Mouse (Mus musculus) kidney, postnatal 0 days (tissue): ENCODE data around the gene Ezh2. TPM values are rescaled to one million over a fixed set of nuclear protein-coding genes. Genes with fewer than 3 reads are reported as not detected.
"Not testable (repeated sequence)": the region's sequence is repeated elsewhere in the genome, so short reads cannot be mapped to it uniquely, and the experiment has no call there.

Experiments
- ATAC-seq: fragments of 200-750 bp; cut with Nextera tagmentation; replicated peaks from 2 replicates; pipeline ENCODE4 v1.8.0; 2017; ENCODE audit warnings: low read depth, moderate number of reproducible peaks, moderate TSS enrichment, moderate library complexity; ENCODE audit not compliant: low FRiP score
- DNase-seq: peaks from one replicate; pipeline ENCODE4 v3.0.0-alpha.2; 2016; ENCODE audit warnings: low spot score
- H3K27ac ChIP-seq: fragments of 300-500 bp; sonication (generic); 2 replicates; pipeline ENCODE4 v1.5.1; 2014; ENCODE audit warnings: mild to moderate bottlenecking
- H3K27me3 ChIP-seq: fragments of 300-500 bp; sonication (generic); 2 replicates; pipeline ENCODE4 v1.6.1; 2014; ENCODE audit warnings: low read length, mixed read lengths; ENCODE audit not compliant: insufficient read depth
- H3K36me3 ChIP-seq: fragments of 300-500 bp; sonication (generic); 2 replicates; pipeline ENCODE4 v1.6.1; 2014; ENCODE audit warnings: low read length, mixed read lengths; ENCODE audit not compliant: insufficient read depth
- H3K4me1 ChIP-seq: fragments of 300-500 bp; sonication (generic); replicated peaks from 2 replicates; pipeline ENCODE4 v1.6.1; 2014; ENCODE audit warnings: antibody characterized with exemption, low read length, mixed read lengths; ENCODE audit not compliant: insufficient read depth
- H3K4me2 ChIP-seq: fragments of 300-500 bp; sonication (generic); 2 replicates; pipeline ENCODE4 v1.6.1; 2014; ENCODE audit warnings: mild to moderate bottlenecking, low read length, moderate library complexity, mixed read lengths
- H3K4me3 ChIP-seq: fragments of 300-500 bp; sonication (generic); replicated peaks from 2 replicates; pipeline ENCODE4 v1.5.1; 2014; ENCODE audit warnings: low read depth, low read length
- H3K9ac ChIP-seq: fragments of 300-500 bp; sonication (generic); 2 replicates; pipeline ENCODE4 v1.6.1; 2014; ENCODE audit warnings: low read depth, low read length
- H3K9me3 ChIP-seq: fragments of 300-500 bp; sonication (generic); replicated peaks from 2 replicates; pipeline ENCODE4 v1.6.1; 2016; ENCODE audit warnings: low read length, inconsistent platforms, mixed read lengths
- CTCF ChIP-seq: IDR thresholded peaks from 2 replicates; pipeline ENCODE4 v1.5.1; 2016; ENCODE audit warnings: antibody characterized with exemption, low read depth, mild to moderate bottlenecking, moderate library complexity
- WGBS: fragments of 180-500 bp; shearing (Covaris S2); extraction: QIAGEN DNeasy Blood & Tissue Kit; methylation state at CpG from one replicate; pipeline ENCODE4 v1.1.7; 2014; 5-methylcytosine and 5-hydroxymethylcytosine counted together
- polyA plus RNA-seq: library from polyadenylated mRNA; unstranded; fragments of >200 nt; fragmentation: Nextera tagmentation; extraction: Ambion mirVana; gene quantifications from 2 replicates; pipeline ENCODE4 v1.2.1, GENCODE M21; 2015

Ezh2 gene
- polyA plus RNA-seq, 1 experiment from 2014 or later: 56.7 TPM

- no peak for DNase-seq
- H3K27me3 ChIP-seq: no peaks in the 10 kb centered on the region
- no peaks in the 10 kb centered on the region for H3K36me3 ChIP-seq
- TF ChIP-seq CTCF: no peak
- H3K27ac ChIP-seq: no peak overlapping the region
- H3K9ac ChIP-seq: peak overlapping the region; percentile 89
- H3K4me3 ChIP-seq: peak overlapping the region; percentile 77
- H3K4me2 ChIP-seq: peak overlapping the region; percentile 82
- WGBS: 7% methylated on average over 9 of the region's 9 CpGs
- no peaks in the 10 kb centered on the region for H3K9me3 ChIP-seq
- no peaks in the 10 kb centered on the region for H3K4me1 ChIP-seq
- ATAC-seq: no peak
These were observed 1.6 kb downstream of the Ezh2 start for GRCm38 (mm10) chr6:47593590-47593989.

GRCm38 (mm10) chr6:47587332-47587731 is 7.8 kb downstream of the Ezh2 start:
- H3K4me1 ChIP-seq, H3K27me3 ChIP-seq, ATAC-seq, H3K4me3 ChIP-seq, H3K36me3 ChIP-seq, DNase-seq, H3K4me2 ChIP-seq, H3K27ac ChIP-seq, H3K9me3 ChIP-seq, H3K9ac ChIP-seq: not testable (repeated sequence)
- 88% methylated on average over 2 of the region's 2 CpGs for whole genome bisulfite sequencing

- TF ChIP-seq CTCF: no peak
- H3K27ac ChIP-seq: no peak overlapping the region
- WGBS: 86% methylated on average over 2 of the region's 2 CpGs
- DNase-seq (no peak), ATAC-seq (no peak)
- H3K4me3 ChIP-seq: no peak overlapping the region
- no peak overlapping the region for H3K9ac ChIP-seq
- no peaks in the 10 kb centered on the region for H3K4me1 ChIP-seq
- H3K36me3 ChIP-seq: peaks cover 23% of the 10 kb centered on the region
- no peaks in the 10 kb centered on the region for H3K9me3 ChIP-seq
- no peaks in the 10 kb centered on the region for H3K27me3 ChIP-seq
- H3K4me2 ChIP-seq: no peak overlapping the region
These were observed 22.3 kb downstream of the Ezh2 start for GRCm38 (mm10) chr6:47572887-47573286.

- H3K9ac ChIP-seq: no peak overlapping the region
- ATAC-seq (no peak), DNase-seq (peak; percentile 4)
- no peak overlapping the region for H3K4me2 ChIP-seq
- H3K27me3 ChIP-seq: no peaks in the 10 kb centered on the region
- H3K4me1 ChIP-seq: no peaks in the 10 kb centered on the region
- no peak overlapping the region for H3K27ac ChIP-seq
- no peak overlapping the region for H3K4me3 ChIP-seq
- peaks cover 21% of the 10 kb centered on the region for H3K36me3 ChIP-seq
- WGBS: 97% methylated on average over 1 of the region's 1 CpGs
- H3K9me3 ChIP-seq: no peaks in the 10 kb centered on the region
- no peak for TF ChIP-seq CTCF
These were observed 29.7 kb downstream of the Ezh2 start for GRCm38 (mm10) chr6:47565326-47566035.

- 83% methylated on average over 5 of the region's 5 CpGs for WGBS
- ATAC-seq: no peak
- Histone ChIP-seq H3K9me3 (no peaks in the 10 kb centered on the region), H3K36me3 (0 out of 2 replicates have a peak, but pooled peaks cover 4% of the 10 kb centered on the region), H3K4me2 (no peak overlapping the region), H3K4me3 (no peak overlapping the region), H3K4me1 (no peaks in the 10 kb centered on the region), H3K27me3 (no peaks in the 10 kb centered on the region), H3K27ac (no peak overlapping the region), H3K9ac (no peak overlapping the region)
- TF ChIP-seq CTCF: peak; percentile 56
- DNase-seq: peak; percentile 57
These were observed 33.7 kb downstream of the Ezh2 start for GRCm38 (mm10) chr6:47561426-47561825.

- Histone ChIP-seq H3K4me2 (no peak overlapping the region), H3K4me3 (no peak overlapping the region), H3K9ac (no peak overlapping the region), H3K4me1 (no peaks in the 10 kb centered on the region), H3K36me3 (0 out of 2 replicates have a peak, but pooled peaks cover 4% of the 10 kb centered on the region), H3K27ac (no peak overlapping the region), H3K9me3 (no peaks in the 10 kb centered on the region), H3K27me3 (no peaks in the 10 kb centered on the region)
- ATAC-seq: no peak
- WGBS: 84% methylated on average over 2 of the region's 2 CpGs
- no peak for TF ChIP-seq CTCF
- no peak for DNase-seq
These were observed 34.3 kb downstream of the Ezh2 start for GRCm38 (mm10) chr6:47560846-47561245.

GRCm38 (mm10) chr6:47560407-47560806 is 34.7 kb downstream of the Ezh2 start:
- Histone ChIP-seq H3K4me1 (no peaks in the 10 kb centered on the region), H3K9ac (no peak overlapping the region), H3K36me3 (peaks cover 4% of the 10 kb centered on the region; the same call in 1 of the 2 replicates), H3K27ac (no peak overlapping the region), H3K27me3 (no peaks in the 10 kb centered on the region), H3K4me3 (no peak overlapping the region), H3K9me3 (no peaks in the 10 kb centered on the region), H3K4me2 (no peak overlapping the region)
- no peak for ATAC-seq
- no peak for TF ChIP-seq CTCF
- DNase-seq: no peak
